Mouse (Mus musculus): ENCODE measurements around the gene Cfap43. TPM values are rescaled to one million over a fixed set of nuclear protein-coding genes. Genes with fewer than 3 reads are reported as not detected.

The Cfap43 gene
- total RNA-seq, 2 experiments from 2014 or later, result not detected

DNA sequence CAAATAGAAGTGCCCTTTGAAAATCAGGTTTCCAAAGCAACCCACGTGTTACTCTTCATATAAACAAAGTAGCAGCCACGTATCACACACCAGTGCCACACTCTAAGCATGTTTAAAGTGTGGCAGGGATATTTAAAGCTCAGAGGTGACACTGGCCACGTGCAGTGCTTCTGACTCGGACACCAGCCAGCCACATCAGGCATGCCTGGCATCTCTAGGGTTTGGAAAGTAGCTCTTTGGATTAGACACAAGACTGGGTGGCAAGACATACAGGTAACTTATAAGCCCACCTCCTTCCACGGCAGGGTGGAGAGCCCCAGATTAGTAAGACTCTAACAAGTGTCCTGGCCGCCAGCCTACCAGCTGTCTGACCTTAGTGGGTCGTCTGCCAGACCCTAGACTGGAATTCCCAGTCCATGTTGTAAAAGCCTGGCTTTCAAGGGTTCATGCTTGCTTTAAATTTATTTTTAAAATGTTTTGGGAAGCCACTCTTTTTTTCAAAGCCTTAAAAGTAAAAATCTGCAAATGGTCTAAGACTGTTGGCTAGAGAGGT lies 33.8 kb downstream of the Cfap43 start:
- no peak for DNase-seq

GRCm38 (mm10) chr19:47884296-47885085 lies 34.6 kb downstream of the Cfap43 start:
- no peak for DNase-seq

DNA sequence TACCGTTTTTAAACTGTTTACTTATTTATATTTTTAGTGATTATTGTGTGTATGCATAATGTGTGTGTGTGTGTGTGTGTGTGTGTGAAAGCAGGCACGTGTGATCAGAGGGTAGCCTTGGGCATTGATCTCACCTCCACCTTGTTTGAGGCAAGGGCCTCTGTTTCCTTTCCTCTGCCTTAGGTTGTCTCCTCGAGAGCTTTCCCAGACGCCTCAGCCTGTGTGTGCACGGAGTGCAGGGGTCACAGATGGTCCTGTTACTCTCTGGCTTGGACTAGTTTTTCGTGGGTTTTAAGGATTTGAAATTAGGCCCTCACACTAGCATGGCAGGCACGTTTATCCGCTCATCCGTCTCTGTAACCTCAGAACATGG lies 36.2 kb downstream of the Cfap43 start:
- no peak for DNase-seq

DNA sequence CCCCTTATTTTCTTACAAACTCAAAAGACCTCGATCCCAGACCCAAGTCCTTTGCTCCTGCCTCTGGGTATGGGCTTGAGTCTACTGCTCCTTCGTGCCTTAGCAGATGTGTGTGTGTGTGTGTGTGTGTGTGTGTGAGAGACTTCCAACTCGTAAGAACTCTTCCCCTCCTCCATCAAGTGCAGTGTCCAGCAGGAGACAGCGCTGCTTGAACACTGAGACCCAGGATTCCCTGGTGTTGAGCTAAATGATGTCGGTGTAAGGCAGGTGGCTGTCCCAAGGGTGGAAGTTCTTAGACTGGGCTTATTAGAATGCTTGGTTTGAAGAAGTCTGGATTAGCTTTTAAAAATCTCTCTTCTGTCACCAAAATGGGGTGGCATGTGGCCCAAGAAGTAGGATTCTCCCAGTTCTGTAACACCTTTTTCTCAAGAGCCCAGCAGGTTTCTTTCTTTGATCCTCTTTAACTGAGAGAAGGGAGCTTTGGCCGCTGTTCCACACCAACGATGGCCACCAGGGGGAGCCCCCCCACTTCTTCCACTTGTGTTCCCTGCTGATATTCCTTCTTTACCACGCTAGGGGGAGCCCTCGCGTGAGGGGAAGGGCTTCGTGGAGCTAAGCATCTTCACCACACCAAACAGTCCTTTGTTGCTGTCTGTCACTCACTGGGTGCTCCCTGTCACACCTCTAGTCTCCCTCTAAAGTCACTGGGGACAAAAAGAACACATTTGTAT lies 36.8 kb downstream of the Cfap43 start:
- DNase-seq, result peak; percentile 88

- no peak for DNase-seq
Measured at GRCm38 (mm10) chr19:47881538-47881937, 37.5 kb downstream of the Cfap43 start.

GRCm38 (mm10) chr19:47876252-47876651 lies 42.8 kb downstream of the Cfap43 start:
- DNase-seq, result no peak

GRCm38 (mm10) chr19:47871515-47871914 lies 47.6 kb downstream of the Cfap43 start:
- DNase-seq, result no peak

GRCm38 (mm10) chr19:47870102-47870666 lies 48.9 kb downstream of the Cfap43 start:
- no peak for DNase-seq

GRCm38 (mm10) chr19:47869516-47869915 lies 49.6 kb downstream of the Cfap43 start:
- DNase-seq, result no peak

DNA sequence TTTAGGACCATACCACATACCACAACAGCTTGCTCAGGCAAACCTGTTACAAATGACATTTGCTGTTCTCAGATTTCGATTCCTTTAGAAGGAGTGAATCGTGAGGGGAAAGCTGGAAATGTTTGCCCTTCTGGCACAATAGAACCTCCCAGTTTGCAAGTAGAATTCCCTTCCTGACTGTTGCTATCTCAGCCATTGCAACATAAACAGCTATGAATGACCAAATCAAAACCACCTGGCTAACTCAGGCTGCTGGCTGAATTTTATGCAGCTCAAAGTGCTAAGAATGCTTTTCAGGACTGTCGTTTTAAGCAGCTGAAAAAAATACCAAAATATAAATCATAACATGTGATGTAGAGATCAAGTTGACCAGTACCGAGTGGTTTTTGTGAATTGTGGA lies 50.1 kb downstream of the Cfap43 start:
- no peak for DNase-seq

DNA sequence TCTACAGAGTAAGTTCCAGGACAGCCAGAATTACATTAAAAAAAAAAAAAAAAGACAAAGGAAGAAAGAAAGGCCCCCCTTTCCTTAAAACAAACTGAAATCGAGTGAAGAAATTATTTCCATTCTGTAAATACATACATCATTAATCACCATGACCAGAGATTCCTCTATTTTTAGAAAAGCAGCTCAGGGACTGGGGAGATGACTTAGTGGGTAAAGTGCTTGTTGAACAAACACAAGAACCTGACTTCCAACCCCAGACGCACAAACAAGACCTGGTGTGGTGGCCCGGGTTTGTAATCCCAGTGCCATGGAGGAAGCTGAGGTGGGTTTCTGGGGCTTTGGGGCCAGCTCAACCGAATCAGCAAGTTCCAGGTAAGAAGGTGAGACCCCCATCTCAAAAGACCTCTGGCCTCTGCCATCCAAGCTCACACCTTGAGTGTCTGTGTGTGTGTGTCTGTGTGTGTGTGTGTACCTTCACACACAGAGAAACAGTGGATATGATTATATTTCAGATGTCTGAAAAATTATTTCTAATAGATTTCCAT lies 51.4 kb downstream of the Cfap43 start:
- DNase-seq, result peak; percentile 1

GRCm38 (mm10) chr19:47865353-47865947 lies 53.6 kb downstream of the Cfap43 start, which contains the start of gene Gsto2:
TSS of gene Gsto2 (plus strand) at chr19:47865534.
- peak; percentile 93 for DNase-seq

GRCm38 (mm10) chr19:47864721-47865120 lies 54.4 kb downstream of the Cfap43 start:
- DNase-seq, result no peak

DNA sequence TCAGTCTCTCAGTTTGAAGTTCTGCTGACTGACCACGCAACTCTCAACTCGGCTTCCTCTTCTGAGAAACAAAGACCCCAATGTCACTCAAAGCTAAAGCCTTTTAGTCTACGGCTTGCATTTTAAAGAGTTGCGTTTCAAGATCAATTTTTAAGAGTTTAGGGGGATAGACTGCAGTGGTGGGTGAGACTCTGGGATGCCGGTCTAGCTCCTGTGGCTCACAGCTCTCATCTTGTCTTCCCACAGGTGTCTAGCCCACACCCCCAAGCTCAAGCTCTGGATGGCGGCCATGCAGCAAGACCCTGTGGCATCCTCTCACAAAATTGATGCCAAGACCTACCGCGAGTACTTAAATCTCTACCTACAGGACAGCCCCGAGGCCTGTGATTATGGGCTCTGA lies 55.0 kb downstream of the Cfap43 start:
- DNase-seq, result no peak

GRCm38 (mm10) chr19:47862581-47862980 lies 56.5 kb downstream of the Cfap43 start:
- no peak for DNase-seq

GRCm38 (mm10) chr19:47859180-47859579 lies 59.9 kb downstream of the Cfap43 start:
- no peak for DNase-seq

DNA sequence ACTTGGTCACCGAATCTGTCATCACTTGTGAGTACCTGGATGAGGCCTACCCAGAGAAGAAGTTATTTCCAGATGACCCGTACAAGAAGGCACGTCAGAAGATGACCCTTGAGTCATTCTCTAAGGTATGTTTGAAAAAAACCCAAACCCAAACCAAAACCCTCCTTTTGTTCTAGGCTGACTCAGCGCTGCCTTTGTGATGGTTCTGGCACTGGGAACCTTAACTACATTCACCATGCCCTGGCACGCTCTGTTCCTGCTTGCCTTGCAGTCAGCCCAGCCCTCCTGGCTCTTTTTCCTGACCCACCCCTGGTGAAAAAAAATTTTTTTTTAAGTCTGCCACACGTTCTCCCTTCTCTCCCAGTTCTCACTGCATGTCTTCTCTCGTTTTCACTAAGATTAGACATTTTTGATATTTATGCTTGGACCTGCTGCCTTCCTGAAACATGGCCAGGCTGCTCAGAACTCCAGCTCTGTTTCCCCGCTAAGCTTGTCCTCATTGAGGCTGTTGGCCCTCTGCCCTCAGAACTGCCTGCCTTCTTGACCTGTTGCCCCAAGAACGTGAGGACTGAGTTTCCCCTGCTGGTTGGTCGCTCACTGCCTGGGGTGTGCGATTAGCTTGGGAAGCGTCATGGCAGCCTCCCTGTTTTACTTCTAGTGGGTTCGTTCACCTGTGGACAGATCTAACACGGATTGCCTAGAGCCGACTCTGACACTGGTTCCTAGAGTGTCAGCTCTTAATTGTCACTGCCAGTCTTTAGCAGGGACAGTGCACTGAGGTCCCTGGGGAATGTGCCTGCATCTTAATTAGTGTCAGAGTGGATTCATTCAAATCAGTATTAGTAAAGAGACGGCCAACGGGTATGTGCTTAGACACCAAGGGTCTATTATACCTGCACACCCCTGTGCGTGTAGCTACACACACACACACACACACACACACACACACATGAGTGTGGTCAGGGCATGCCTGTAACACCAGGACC lies 60.8 kb downstream of the Cfap43 start:
- DNase-seq, result no peak

GRCm38 (mm10) chr19:47854796-47855783 lies 64.0 kb downstream of the Cfap43 start, which contains the start of gene Gsto1:
TSS of gene Gsto1 (plus strand) at chr19:47854970.
- peak; percentile 92 for DNase-seq

- DNase-seq, result no peak
Measured at GRCm38 (mm10) chr19:47853951-47854795, 64.9 kb downstream of the Cfap43 start.

Data from gastrocnemius, postnatal 10 days (tissue).